Mouse (Mus musculus) gastrocnemius, adult 2 months (tissue): ENCODE data around the gene Mmgt2. TPM values are rescaled to one million over a fixed set of nuclear protein-coding genes. Genes with fewer than 3 reads are reported as not detected.

Source experiments
- DNase-seq: peaks from one replicate; pipeline ENCODE4 v3.0.0; 2022
- H3K27ac ChIP-seq: fragments of 200-600 bp; 2 replicates; pipeline ENCODE4 v1.8.1; 2022; ENCODE audit warnings: mild to moderate bottlenecking
- H3K4me3 ChIP-seq: fragments of 200-600 bp; 2 replicates; pipeline ENCODE4 v1.8.1; 2022; ENCODE audit warnings: mild to moderate bottlenecking, moderate library complexity
- CTCF ChIP-seq: fragments of 200-600 bp; IDR thresholded peaks from 2 replicates; pipeline ENCODE4 v1.8.1; 2022; ENCODE audit warnings: antibody characterized with exemption, mild to moderate bottlenecking, moderate library complexity
- intact Hi-C: fragments of 180-260 bp; cut with DNase I; formaldehyde crosslinking; loops from one replicate; pipeline ENCODE4 v1.15.1; 2025
- long read RNA-seq, 2 experiments: library from polyadenylated mRNA; stranded (forward); transcript quantifications; one replicate each; pipeline ENCODE4 v2.0.0; 2021
- total RNA-seq, 2 experiments: library from RNA; stranded (reverse); gene quantifications; 2 replicates each; pipeline ENCODE4 v1.2.3; 2021

Mmgt2 gene
- 1 to 10 TPM; 2.9 to 3.5 TPM for total RNA-seq
- long read RNA-seq, experiment 1, partial matches to known transcripts: 0 of 1 reads
- long read RNA-seq, experiment 1, other reads (novel, unspliced or antisense): 1 of 1 reads
- long read RNA-seq, experiment 2: 0 reads

DNA sequence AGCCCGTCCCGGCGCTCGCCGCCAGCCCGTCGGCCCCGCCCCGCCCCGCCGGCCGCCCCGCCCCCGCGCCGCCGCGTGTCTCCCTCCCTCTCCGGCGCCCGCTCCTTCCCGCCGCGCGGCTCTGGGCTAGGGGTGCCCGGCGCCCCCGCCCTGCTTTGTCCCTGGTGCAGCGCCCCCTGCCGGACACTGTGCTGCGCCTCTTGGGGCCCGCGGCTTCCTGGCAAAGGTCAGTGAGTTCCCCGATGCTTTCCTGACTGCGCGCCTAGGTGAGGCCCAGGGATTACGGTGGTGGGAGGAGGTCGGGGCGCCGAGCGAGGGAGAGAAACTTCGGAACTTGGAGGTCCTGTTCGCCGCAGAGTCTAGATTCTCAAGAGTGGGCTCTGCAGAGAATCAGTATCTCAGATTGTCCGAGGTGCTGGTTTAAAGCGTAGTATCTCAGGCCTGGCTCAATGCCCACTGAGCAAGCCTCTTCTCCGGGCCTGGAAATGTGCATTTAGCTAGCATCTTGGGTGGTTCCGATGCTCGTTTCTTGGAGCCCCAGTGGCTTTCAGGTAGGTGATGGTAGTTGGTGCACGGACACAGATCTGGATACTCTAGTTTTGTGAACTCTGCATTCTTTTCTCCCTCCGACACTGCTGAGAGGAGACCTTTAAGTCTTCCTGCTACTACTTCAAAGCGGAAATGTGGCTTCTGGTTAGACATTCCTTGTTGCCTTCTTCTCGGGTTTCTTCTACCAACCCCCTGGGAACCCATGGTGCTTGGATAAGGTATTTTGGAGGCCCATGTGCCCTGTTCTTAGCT lies at the start of gene Mmgt2:
Mmgt2 (plus strand) TSS at position 74 of the 801 bp plus-strand sequence.
- intact Hi-C loops: loop anchor here (1.0 kb wide), 2 partner anchors 27 to 35 kb away; no protein-coding TSS in a partner anchor
- H3K4me3 ChIP-seq: peak within 1 kb of the TSS; percentile 87
- DNase-seq: peak; percentile 97
- peak within 1 kb of the TSS; percentile 87 for H3K27ac ChIP-seq
- peak; percentile 89 for TF ChIP-seq CTCF

DNA sequence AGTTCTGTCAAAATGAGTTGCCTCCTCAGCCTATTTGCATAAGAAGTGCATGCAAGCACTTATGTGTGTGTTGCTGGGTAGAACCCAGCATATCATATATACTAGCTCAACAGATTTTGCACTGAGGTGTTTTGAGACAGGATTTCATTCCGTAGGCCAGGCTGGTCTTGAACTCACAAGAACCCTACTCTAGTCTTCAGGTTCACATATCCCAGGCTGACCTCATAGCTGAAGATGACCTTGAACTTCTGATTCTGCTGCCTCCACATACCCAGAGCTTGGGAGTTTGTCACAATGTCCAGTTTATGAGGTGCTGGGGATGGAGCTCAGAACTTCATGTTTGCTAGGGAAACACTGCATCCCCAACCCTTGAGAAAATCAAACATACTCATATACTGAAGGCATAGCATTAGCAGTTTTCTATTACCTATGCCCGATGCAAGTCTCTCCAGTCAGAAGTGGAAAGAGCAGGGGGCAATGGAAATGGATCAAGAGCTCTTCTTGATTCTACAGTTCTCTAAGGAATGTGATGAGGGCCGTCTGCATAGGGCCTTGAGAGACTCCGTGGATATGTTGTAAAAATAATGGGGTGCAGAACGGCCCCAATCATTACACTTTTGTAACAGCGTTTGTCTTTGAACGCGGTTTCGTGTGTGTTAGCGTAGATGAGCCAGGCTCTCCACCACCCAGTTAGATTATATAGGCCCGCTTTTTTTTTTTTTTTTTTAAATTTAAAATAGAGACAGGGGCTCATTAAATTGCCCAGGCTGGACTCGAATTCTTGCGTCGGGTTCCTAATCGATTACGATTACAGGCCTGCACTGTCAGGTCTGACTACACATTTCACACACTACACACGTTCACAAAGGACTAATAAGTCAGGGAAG lies 46.5 kb upstream of the Mmgt2 start:
- Histone ChIP-seq H3K27ac (peak overlapping the region; percentile 98), H3K4me3 (peak overlapping the region; percentile 80)
- no peak for TF ChIP-seq CTCF
- intact Hi-C loops: no loop called here
- DNase-seq: no peak

GRCm38 (mm10) chr11:62602619-62603311 lies 45.7 kb upstream of the Mmgt2 start:
- peak overlapping the region; percentile 80 for H3K4me3 ChIP-seq
- intact Hi-C loops: no loop called here
- peak; percentile 98 for DNase-seq
- peak; percentile 6; the same call in 1 of the 2 replicates for TF ChIP-seq CTCF
- H3K27ac ChIP-seq: peak overlapping the region; percentile 98

DNA sequence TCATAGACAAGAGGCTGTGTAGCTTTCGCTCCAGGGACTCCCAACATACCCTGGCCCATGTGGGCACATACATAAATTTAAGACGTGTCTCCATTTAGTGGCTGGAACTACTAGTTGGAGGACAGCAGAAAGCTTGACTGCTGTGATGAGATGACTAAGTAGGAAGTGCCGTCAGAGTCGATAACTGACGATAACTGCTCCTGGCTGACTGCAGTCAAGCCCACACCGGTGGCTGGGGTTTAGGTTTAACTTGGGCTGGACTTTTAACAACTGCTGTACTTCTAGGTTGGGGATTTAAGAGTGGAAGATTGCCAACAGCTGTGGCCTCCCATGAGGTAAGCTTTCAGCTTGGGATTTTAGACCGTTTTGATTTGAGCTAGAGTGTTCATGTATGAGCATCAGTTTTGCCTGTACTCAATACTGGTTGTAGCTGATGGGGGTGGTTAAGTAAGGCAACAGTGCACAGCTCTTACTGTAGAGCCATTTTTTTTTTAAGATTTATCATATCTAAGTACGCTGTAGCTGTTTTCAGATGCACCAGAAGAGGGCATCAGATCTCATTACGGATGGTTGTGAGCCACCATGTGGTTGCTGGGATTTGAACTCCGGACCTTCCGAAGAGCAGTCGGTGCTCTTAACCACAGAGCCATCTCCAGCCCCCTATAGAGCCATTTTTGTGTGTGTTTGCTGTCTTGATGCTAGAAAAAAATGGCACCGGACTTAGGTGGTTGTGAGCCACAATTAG lies 45.0 kb upstream of the Mmgt2 start:
- DNase-seq: no peak
- intact Hi-C loops: no loop called here
- TF ChIP-seq CTCF: peak; percentile 44
- Histone ChIP-seq H3K4me3 (peak overlapping the region; percentile 80), H3K27ac (peak overlapping the region; percentile 98)

DNA sequence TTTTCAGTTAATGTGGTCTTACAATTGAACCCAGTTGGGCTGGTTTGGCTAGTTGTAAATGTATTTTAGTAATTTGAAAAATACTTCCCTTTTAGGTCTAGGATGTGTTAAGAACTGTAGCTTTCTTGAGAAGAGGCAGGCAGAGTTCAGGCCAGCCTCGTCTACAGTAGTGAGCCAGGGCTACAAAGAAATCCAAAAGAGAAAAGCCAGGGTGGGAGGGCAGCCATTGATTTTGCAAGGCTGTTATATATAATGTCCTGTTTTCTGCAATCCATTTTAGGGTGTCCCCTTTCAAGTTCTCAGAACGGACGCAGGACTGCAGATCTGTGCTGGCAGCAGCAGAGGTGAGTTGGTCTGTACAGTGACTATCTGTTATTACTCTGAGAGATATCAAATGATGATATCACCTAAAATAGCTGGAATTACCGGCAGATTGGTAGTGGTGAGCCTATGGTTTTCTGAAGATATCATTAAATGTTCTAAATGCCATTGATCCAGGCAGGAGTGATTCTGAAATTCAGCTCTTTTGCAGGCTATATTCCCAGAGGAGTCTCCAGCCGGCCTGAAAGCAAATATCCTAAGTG lies 44.2 kb upstream of the Mmgt2 start:
- DNase-seq: no peak
- H3K27ac ChIP-seq: peak overlapping the region; percentile 98; the same call in 1 of the 2 replicates
- intact Hi-C loops: no loop called here
- H3K4me3 ChIP-seq: peak overlapping the region; percentile 80
- TF ChIP-seq CTCF: no peak

DNA sequence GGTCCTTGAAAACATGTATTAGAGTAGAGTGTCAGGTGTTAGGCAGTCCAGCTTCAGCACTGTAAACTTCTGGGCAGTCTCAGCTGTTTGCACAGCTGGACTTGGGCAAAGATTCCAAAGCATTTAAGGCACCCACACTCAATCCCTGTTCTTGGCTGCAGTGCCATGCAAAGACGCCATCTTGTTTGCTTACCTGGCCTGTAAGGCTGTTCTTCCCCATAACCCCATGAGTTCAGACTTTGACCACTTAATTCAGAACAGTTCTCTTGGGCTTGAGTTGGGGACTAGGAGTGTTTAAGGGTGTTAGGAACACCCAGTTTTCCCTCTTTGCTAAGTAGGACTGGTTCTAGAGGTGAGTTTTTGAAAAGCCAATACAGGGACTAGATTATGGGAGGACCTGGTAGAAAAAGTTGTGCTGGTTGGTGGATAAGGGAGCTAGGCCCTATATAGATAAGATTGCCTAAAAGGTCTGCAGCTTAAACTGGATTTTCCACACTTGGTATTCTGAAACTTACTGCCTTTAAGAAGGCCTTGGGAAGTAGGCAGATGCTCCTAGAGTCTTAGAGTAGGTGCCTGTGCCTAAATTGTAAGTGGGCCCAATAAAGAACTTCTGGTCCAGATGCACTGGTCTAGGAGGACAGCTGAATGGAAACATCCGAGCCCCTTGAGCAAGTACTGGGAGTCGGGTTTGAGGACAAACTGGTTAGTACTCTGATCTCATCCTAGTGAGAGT lies 43.4 kb upstream of the Mmgt2 start:
- DNase-seq: no peak
- TF ChIP-seq CTCF: no peak
- Histone ChIP-seq H3K4me3 (peak overlapping the region; percentile 80; the same call in 1 of the 2 replicates), H3K27ac (no peak overlapping the region; the same call in 1 of the 2 replicates)
- intact Hi-C loops: no loop called here

- Histone ChIP-seq H3K4me3 (no peak overlapping the region), H3K27ac (no peak overlapping the region)
- intact Hi-C loops: no loop called here
- no peak for DNase-seq
- TF ChIP-seq CTCF: no peak
These were observed 42.7 kb upstream of the Mmgt2 start for GRCm38 (mm10) chr11:62605619-62606298.

DNA sequence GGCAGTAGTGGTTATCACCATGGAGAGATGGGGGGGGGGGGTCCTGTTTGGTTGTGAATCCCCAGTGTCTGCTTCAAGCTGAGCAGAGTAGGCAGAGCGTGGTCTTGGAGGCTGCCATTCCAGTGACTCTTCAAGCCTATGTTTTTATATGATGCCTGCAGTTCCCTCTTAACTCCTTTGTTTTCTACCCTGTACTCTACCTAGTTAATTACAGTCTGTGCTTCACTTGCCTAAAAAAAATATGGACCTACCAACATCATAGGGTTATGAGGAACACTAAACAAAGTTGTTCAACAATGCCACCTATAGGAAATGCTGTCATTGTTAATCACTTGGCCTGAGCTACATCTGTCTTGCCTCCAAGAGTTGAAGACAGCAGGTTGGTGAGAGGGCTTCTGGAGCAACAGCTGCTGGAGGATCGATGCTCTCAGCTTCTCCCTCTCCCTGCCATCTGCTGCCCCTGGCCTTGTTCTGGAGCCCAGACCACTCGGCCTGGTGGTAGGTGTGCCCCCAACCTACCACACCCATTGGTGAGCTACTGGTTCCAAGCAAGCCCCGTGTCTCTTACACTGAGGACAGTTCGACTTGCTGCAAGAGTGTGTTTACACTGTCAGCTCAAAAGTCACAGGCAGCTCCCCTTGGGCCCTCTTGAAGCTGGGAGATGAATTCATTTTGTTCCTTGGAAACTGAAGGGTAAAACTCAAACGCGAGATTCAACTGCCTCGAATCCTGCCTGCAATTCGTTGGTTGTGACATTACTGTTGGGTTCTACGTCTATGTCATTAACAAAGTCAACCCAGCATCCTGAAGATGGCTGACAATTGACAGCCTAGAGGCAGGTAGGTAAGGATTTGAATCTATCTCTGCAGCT lies 41.9 kb upstream of the Mmgt2 start:
- intact Hi-C loops: no loop called here
- Histone ChIP-seq H3K4me3 (no peak overlapping the region), H3K27ac (no peak overlapping the region)
- no peak for TF ChIP-seq CTCF
- no peak for DNase-seq

DNA sequence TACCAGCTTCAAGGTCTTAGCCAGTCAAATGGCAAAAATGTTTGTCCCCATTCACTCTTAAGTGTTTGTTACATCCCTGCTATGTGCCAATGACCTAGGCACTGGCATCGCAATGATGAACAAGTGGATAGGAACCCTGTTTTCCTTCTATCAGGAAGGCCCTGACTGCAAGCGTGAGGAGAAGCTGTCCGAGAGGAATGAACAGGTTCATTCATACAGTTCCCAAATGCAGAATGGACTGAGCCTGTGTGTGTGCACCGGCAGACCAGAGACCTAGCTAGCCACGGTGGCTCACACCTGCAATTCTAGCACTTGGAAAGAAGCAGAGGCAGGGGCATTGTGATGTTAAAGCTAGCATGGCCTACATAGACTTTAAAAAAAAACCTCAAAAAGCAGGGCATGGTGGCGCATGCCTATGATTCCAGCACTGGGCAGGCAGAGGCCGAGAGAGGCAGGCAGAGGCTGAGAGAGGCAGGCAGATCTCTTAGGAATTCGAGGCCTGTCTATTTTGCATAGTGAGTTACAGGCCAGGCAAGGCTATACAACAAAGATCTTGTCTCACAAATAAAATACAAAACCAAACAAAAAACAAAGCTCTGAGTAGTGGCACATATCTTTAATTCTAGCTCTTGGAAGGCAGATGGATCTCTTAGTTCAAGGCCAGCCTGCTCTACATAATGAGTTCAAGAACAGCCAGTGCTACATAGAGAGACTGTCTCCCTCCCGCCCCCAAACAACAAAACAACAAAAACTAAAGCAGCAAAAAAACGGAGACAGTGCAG lies 41.1 kb upstream of the Mmgt2 start:
- DNase-seq: no peak
- intact Hi-C loops: no loop called here
- TF ChIP-seq CTCF: no peak
- Histone ChIP-seq H3K4me3 (no peak overlapping the region), H3K27ac (no peak overlapping the region)
